Comparison of ENCODE assay signal across 8 mouse cellular contexts in genomic region chr9:58312196-58312943, GRCm38 (mm10). TPM values are rescaled to one million over a fixed set of nuclear protein-coding genes. Genes with fewer than 3 reads are reported as not detected.
DNase-seq lines count a peak whose midpoint lies in the region; ATAC-seq and TF ChIP-seq lines count a peak whose summit lies in the region.

No protein-coding gene starts in this region.

- TF ChIP-seq EP300 in liver, postnatal 0 days (IDR thresholded peaks at IDR 0.05; ENCODE audit: low read depth): no peak

- TF ChIP-seq CTCF in liver, postnatal 0 days (IDR thresholded peaks at IDR 0.05; ENCODE audit: low read depth): no peak

- H3K9ac ChIP-seq in embryonic facial prominence, embryonic 13.5 days: peak overlapping the region; percentile 81
- H3K9ac ChIP-seq in hindbrain, embryonic 16.5 days (ENCODE audit: low read depth, low read length): peak overlapping the region; percentile 60
- H3K9ac ChIP-seq in liver, postnatal 0 days (replicated peaks): no peak overlapping the region
- peak overlapping the region; percentile 78 for H3K9ac ChIP-seq in stomach, embryonic 16.5 days (ENCODE audit: low read length)

- DNase-seq in right cerebral cortex, postnatal 4 days: peak; percentile 37
- DNase-seq in right cerebral cortex, postnatal 14 days: no peak
- no peak for DNase-seq in liver, postnatal 0 days
- no peak for DNase-seq in layer of hippocampus, postnatal 14 days (ENCODE audit: low spot score in 2 of 2)
- DNase-seq in thymus, adult 18-20 months: no peak

- ATAC-seq in embryonic facial prominence, embryonic 13.5 days (ENCODE audit: insufficient number of reproducible peaks, insufficient read depth, low FRiP score, low TSS enrichment, low read depth): no peak
- peak; percentile 31 for ATAC-seq in hindbrain, embryonic 16.5 days
- no peak for ATAC-seq in liver, postnatal 0 days
- ATAC-seq in stomach, embryonic 16.5 days (ENCODE audit: insufficient read depth, low FRiP score): peak; percentile 8; the same call in 1 of the 2 replicates

- H3K36me3 ChIP-seq in embryonic facial prominence, embryonic 13.5 days: no peaks in the 10 kb centered on the region
- H3K36me3 ChIP-seq in hindbrain, embryonic 16.5 days (ENCODE audit: control insufficient read depth, insufficient read depth, low read length): no peaks in the 10 kb centered on the region
- H3K36me3 ChIP-seq in liver, postnatal 0 days (replicated peaks; ENCODE audit: insufficient read depth, low read length): no peaks in the 10 kb centered on the region
- H3K36me3 ChIP-seq in stomach, embryonic 16.5 days (ENCODE audit: control insufficient read depth, insufficient read depth, low read length): no peaks in the 10 kb centered on the region

- H3K27me3 ChIP-seq in embryonic facial prominence, embryonic 13.5 days: peaks cover 19% of the 10 kb centered on the region
- H3K27me3 ChIP-seq in hindbrain, embryonic 16.5 days (replicated peaks; ENCODE audit: control insufficient read depth, insufficient read depth, low read length): peaks cover 15% of the 10 kb centered on the region
- peaks cover 28% of the 10 kb centered on the region for H3K27me3 ChIP-seq in liver, postnatal 0 days (ENCODE audit: insufficient read depth, low read length)
- H3K27me3 ChIP-seq in stomach, embryonic 16.5 days (ENCODE audit: control insufficient read depth, insufficient read depth, low read length): no peaks in the 10 kb centered on the region

- H3K27ac ChIP-seq in embryonic facial prominence, embryonic 13.5 days: peak overlapping the region; percentile 91
- peak overlapping the region; percentile 64; the same call in 1 of the 2 replicates for H3K27ac ChIP-seq in hindbrain, embryonic 16.5 days (ENCODE audit: low read depth, low read length)
- no peak overlapping the region for H3K27ac ChIP-seq in liver, postnatal 0 days (ENCODE audit: low read depth)
- peak overlapping the region; percentile 89 for H3K27ac ChIP-seq in stomach, embryonic 16.5 days (ENCODE audit: low read length)

- H3K4me1 ChIP-seq in embryonic facial prominence, embryonic 13.5 days: peaks cover 89% of the 10 kb centered on the region
- peaks cover 45% of the 10 kb centered on the region for H3K4me1 ChIP-seq in hindbrain, embryonic 16.5 days (ENCODE audit: control insufficient read depth, insufficient read depth, low read depth, low read length)
- H3K4me1 ChIP-seq in liver, postnatal 0 days (ENCODE audit: insufficient read depth): no peaks in the 10 kb centered on the region; the same call in 1 of the 2 replicates
- peaks cover 58% of the 10 kb centered on the region for H3K4me1 ChIP-seq in stomach, embryonic 16.5 days (ENCODE audit: control insufficient read depth, insufficient read depth, low read length)

- WGBS in embryonic facial prominence, embryonic 13.5 days: under 1% methylated on average over 72 of the region's 72 CpGs
- WGBS in hindbrain, embryonic 16.5 days: 2% methylated on average over 67 of the region's 72 CpGs
- WGBS in liver, postnatal 0 days (ENCODE audit: insufficient replicate concordance): 4% methylated on average over 57 of the region's 72 CpGs
- WGBS in stomach, embryonic 16.5 days: 2% methylated on average over 66 of the region's 72 CpGs

- peak overlapping the region; percentile 58 for H3K4me3 ChIP-seq in embryonic facial prominence, embryonic 13.5 days
- peak overlapping the region; percentile 35 for H3K4me3 ChIP-seq in hindbrain, embryonic 16.5 days (ENCODE audit: low read length)
- H3K4me3 ChIP-seq in liver, postnatal 0 days (ENCODE audit: low read depth, low read length): peak overlapping the region; percentile 19
- H3K4me3 ChIP-seq in stomach, embryonic 16.5 days (replicated peaks; ENCODE audit: low read length): peak overlapping the region; percentile 58

- H3K4me2 ChIP-seq in embryonic facial prominence, embryonic 13.5 days: peak overlapping the region; percentile 89
- peak overlapping the region; percentile 64 for H3K4me2 ChIP-seq in hindbrain, embryonic 16.5 days (ENCODE audit: low read length)
- peak overlapping the region; percentile 58 for H3K4me2 ChIP-seq in liver, postnatal 0 days (ENCODE audit: low read depth, low read length)
- peak overlapping the region; percentile 80 for H3K4me2 ChIP-seq in stomach, embryonic 16.5 days (ENCODE audit: low read depth, low read length)

- H3K9me3 ChIP-seq in embryonic facial prominence, embryonic 13.5 days: no peaks in the 10 kb centered on the region
- H3K9me3 ChIP-seq in hindbrain, embryonic 16.5 days (ENCODE audit: control insufficient read depth, low read length): no peaks in the 10 kb centered on the region
- H3K9me3 ChIP-seq in liver, postnatal 0 days (ENCODE audit: low read length): no peaks in the 10 kb centered on the region
- no peaks in the 10 kb centered on the region for H3K9me3 ChIP-seq in stomach, embryonic 16.5 days (replicated peaks; ENCODE audit: control insufficient read depth, low read length)

RNA-seq across cellular contexts. Expression of gene Loxl1, which starts 0.6 kb away (rescaled TPM):
- 30.9 and 41.8 TPM in 2 replicates for polyA plus RNA-seq in embryonic facial prominence, embryonic 13.5 days (2015; fragmentation: Nextera tagmentation; extraction: Ambion mirVana)
- 7.4 and 10.2 TPM in 2 replicates for polyA plus RNA-seq in hindbrain, embryonic 16.5 days (2015; fragmentation: Nextera tagmentation; extraction: Ambion mirVana)
- 2.8 and 3.1 TPM in 2 replicates for polyA plus RNA-seq in liver, postnatal 0 days (2015; fragmentation: Nextera tagmentation; extraction: Ambion mirVana)
- polyA plus RNA-seq in stomach, embryonic 16.5 days (2015; fragmentation: Nextera tagmentation; extraction: Ambion mirVana): 31.0 and 33.4 TPM in 2 replicates
- 1 to 10 TPM; 3.6 to 6.2 TPM for total RNA-seq in layer of hippocampus, postnatal 14 days (2021)

RNA-seq across cellular contexts. Expression of gene Tbc1d21, which starts 57.9 kb away (rescaled TPM):
- polyA plus RNA-seq in embryonic facial prominence, embryonic 13.5 days (2015; fragmentation: Nextera tagmentation; extraction: Ambion mirVana): not detected in 2 replicates
- not detected in 2 replicates for polyA plus RNA-seq in hindbrain, embryonic 16.5 days (2015; fragmentation: Nextera tagmentation; extraction: Ambion mirVana)
- not detected in 2 replicates for polyA plus RNA-seq in liver, postnatal 0 days (2015; fragmentation: Nextera tagmentation; extraction: Ambion mirVana)
- polyA plus RNA-seq in stomach, embryonic 16.5 days (2015; fragmentation: Nextera tagmentation; extraction: Ambion mirVana): 0.12 TPM in 1 of 2 replicates, not detected in the other
- total RNA-seq in layer of hippocampus, postnatal 14 days (2021): not detected

RNA-seq across cellular contexts. Expression of gene Stoml1, which starts 59.4 kb away (rescaled TPM):
- polyA plus RNA-seq in embryonic facial prominence, embryonic 13.5 days (2015; fragmentation: Nextera tagmentation; extraction: Ambion mirVana): 43.1 and 45.0 TPM in 2 replicates
- polyA plus RNA-seq in hindbrain, embryonic 16.5 days (2015; fragmentation: Nextera tagmentation; extraction: Ambion mirVana): 141 and 142 TPM in 2 replicates
- 5.6 and 6.7 TPM in 2 replicates for polyA plus RNA-seq in liver, postnatal 0 days (2015; fragmentation: Nextera tagmentation; extraction: Ambion mirVana)
- 23.7 and 26.0 TPM in 2 replicates for polyA plus RNA-seq in stomach, embryonic 16.5 days (2015; fragmentation: Nextera tagmentation; extraction: Ambion mirVana)
- total RNA-seq in layer of hippocampus, postnatal 14 days (2021): 10 to 100 TPM; 78.5 to 79.8 TPM

Comparison
In these comparisons a context has a peak if more than half of its experiments do, and no peak if none do; other contexts are left out.
1. ATAC-seq: peak in hindbrain, embryonic 16.5 days (single experiment) and stomach, embryonic 16.5 days (single experiment); none in embryonic facial prominence, embryonic 13.5 days (single experiment) and liver, postnatal 0 days (single experiment).
2. Peak in every context shown above with its lines, with median percentiles within 50 percentile points of each other: H3K4me2 ChIP-seq and H3K4me3 ChIP-seq.